Mouse (Mus musculus) MN1 (cell line): ENCODE data around the gene Abhd5.

Experiments used
- DNase-seq: peaks from one replicate; pipeline ENCODE4 v3.0.0-alpha.2; 2016; ENCODE audit warnings: low spot score

The Abhd5 gene

GRCm38 (mm10) chr9:122415056-122415775 is 63.8 kb downstream of the Abhd5 start:
- DNase-seq, result no peak

DNA sequence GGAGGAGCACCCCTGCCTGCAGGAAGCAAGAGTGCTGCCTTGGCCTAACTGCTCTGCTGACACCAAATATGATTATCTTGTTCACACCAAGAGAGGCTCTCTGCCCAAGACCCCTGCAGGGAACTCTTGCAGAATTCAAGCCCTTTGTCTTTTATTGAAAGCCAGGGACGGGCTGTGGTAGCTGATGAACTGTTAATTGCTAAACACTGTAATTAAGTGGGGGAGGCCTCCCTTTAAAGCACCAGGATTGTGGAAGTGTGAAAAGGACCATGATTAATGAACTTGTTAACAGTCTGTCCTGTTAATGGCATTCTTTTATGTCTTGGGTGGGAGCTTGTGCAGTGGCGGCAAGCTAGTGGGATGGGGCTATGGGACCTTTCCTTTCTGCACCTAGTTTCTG is 65.2 kb downstream of the Abhd5 start:
- DNase-seq, result no peak

DNA sequence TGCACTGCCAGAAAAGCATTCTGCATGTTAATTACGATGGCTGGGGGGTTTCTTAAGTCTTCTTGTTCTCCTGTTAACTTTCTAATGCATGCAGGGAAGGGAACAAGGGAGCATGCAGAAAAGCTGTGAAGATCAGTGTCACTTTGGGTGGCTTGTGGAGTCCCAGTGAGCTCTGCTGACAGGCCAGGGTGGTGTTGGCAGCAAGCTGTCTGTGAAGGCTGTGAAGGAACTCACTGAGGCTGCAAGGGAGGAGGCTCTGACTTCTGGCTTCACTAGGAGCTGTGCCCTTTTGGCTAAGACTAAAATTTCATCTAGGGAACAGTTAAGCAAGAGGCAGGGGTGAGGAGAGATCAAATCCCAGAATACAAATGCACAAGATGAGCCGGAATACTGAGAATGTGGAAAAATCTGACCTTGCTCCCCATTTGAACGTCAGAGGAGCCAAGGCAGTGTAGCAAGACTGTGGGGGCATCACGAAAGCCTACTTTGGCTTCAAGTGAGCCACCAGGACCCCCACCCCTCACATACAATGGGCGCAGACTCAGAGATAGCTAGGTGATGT is 68.9 kb downstream of the Abhd5 start:
- DNase-seq, result no peak

GRCm38 (mm10) chr9:122420772-122421764 is 69.7 kb downstream of the Abhd5 start:
- peak; percentile 90 for DNase-seq

GRCm38 (mm10) chr9:122421911-122422310 is 70.5 kb downstream of the Abhd5 start:
- DNase-seq, result no peak

GRCm38 (mm10) chr9:122422706-122423105 is 71.3 kb downstream of the Abhd5 start:
- no peak for DNase-seq

DNA sequence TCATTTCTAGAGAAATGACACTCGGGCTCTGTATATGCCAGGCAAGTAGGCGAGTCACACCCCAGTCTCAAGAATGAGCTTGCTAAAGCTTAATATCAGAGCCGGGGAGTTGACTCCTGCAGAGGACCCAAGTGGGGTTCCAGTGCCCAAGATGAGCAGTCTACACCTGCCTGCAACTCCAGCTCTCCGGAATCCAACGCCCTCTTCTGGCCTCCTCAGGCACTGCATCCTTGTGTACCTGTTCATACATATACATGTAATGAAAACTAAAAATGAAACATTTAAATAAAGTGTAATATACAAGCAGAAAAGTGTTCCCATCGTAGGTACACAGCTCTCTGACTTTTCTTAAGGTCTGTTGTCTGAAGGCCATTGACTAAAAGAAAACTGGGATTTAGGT is 71.7 kb downstream of the Abhd5 start:
- DNase-seq, result no peak

DNA sequence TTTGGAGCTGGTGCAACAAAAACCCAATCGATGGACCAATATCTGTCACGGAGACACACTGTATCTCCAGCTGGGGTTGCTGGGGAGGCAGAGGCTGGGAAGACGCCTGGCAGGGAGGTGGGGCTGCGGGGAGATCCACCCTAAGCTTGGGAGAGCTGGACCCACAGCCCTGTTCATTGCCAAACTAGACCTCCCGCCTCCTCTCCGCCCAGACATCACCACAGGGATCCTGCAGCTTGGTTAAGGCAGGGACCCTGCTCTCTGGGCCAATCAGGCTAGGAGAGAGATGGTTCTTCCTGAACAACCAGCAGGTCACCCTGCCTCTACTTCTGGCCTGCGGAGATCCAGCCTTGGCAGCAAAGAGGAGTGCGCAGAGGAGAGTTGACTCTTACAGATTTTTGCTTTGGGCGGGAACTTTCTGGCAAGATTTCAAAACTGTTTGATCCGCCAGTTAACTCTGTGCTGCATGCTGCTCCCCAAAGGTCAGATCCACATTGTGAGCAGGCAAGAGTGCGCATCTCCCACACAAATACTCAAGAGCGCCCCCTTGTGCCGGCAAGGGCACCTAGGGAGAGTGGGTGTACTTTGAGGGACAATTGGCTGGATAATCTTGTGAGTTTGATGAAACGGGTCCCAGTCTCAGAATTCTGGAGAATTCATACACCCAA is 73.7 kb downstream of the Abhd5 start:
- DNase-seq, result peak; percentile 40

- peak; percentile 89 for DNase-seq
These were observed 77.7 kb downstream of the Abhd5 start for GRCm38 (mm10) chr9:122429058-122429649.

DNA sequence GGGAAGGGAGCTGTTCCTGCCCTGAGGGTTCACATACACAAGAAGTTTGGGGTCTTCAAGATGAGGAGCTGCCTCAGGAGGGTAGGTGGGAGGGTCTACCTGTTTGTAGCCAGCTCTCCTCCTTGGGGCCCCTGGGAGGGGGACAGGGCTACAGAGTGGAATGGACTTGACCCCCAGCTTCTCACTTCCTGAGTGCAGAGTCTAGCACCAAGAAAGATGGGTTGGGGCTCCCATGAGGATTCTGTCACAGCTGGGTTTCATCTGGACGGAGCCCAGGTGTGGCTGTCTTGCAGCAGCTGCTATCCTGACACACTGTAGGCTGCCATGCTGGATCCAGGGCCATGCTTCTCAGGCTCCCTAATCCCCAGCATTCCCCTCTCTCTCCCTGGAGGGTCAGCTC is 78.3 kb downstream of the Abhd5 start:
- DNase-seq, result peak; percentile 72
